Mouse (Mus musculus): ENCODE measurements around the gene Eepd1.

The Eepd1 gene

DNA sequence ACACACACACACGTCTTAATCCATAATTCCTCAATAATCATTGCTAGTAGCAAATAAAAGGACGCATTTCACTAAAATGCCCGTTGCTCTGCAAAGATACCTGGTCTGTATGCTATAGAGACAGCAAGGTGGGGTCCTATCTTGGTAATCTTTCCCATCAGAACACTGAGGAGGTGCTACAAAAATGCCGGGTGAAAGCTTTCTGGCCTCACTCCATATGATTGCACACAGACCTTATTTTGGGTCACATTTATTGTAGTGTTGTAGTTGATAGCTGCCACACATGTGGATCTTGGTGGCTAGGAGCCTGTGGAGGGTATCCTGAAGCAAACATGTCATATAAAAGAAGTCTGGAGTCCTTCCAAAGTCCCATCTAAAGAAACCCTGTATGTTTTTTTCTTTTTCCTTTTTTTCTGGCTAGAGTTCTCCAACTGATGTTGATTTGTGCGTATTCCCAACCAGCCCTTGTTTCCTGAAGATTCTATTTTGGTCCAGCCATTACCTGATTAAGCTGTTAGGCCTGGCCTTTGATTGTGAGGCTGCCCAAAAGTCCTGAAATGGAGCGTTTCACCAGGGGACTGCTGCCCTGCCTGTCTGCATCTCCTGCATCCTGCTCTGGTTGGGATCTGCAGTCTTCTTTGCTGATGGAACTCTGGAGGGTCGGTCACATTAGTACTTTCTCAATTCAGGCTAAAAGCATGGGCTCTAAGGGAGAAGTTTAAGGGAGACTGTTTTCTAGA, 8.0 kb downstream of the Eepd1 start:
- DNase-seq, result no peak

DNA sequence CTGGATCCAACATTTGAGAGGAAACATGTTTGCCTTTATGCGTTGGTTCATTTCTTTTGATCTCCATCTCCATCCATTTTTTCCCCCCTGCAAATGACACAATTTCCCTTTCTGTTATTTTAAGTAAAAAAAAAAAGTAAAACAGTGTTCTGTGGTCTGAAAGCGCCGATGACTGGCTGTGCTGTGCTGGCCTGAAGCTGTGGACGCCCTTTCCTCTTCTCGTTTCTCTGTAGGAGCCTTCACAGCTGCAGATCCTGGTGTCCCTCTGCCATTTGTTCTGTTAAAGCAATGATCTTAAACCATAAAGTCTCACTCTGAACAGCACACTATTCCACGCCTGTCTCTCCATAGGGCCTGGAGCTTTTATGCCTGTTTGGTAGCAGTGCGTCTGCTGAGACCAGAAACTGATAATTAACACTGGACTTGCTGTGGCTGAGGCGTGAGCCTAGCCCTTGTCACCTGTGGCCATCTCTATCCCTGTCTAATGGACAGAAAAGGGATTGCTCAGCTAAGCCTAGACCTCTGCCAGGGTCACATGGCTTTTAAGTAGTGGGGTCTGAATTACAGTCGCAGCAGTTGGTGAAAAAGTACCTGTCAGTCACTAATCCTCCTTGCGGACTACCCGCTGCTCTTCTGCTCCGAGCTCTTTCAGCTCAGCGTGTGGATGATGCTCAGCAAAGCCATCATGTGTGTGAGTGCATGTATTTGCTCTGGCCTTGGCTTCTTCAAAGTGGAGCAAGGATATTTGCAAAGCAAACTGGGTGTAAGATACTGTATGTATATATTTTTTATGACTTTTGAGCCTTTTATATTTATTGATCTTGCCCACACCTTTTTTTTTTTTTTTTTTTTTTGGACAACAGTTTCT, 9.2 kb downstream of the Eepd1 start:
- no peak for DNase-seq

DNA sequence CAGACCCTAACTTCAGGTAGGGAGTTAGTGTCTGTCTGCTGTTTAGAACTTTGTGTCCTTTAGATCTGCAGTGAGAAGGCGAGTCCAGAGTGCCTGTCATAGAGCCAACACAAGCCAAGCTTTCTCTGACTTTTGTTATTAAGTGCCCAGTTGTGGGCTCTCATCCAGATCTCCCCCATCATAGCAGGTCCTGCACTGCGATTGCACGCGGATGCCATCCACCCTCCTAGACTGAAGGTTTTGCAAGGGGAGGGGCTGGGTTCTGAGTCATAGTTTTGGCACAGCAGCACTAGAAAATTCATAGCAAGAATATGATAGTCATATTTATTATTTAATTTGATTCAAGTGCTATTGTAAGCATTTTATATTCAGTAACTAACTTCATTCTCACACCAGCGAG, 12.6 kb downstream of the Eepd1 start:
- DNase-seq, result no peak

DNA sequence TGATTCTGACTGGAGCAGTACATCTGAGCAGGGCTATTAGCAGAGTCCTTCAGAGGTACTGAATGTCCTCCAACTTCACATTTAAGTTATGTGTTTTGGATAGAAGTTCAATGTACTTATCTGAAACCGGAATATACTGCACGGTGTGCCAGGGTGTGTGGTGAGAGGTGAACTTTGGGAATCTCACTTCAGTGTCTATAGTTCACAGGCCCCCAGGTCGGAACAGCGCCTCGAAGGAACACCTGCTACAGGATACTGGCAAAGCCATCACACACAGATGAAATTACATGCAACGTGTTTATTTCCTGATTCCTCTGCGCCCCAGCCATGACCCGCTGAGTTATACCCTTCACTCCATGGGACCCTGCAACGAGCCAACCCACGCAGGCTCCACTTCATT, 14.3 kb downstream of the Eepd1 start:
- DNase-seq, result no peak

DNA sequence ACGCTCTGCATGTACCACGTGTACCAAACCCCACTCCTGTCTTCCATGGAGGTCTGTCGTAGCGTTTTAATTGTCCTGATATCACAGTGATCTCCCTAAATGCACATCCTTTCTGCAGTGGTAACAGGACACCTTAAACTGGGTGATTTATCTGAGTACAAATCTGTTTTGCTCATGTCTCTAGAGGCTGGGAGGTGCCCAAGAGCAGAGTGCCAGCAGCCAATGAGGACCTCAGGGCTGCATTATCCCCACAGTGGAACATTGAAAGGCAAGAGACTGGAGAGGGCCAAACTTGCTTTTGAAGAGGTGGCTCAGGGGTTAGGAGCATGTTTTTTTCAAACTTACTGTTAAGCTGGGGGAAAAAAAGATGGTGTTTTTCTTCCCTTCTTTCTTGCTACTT, 14.8 kb downstream of the Eepd1 start:
- no peak for DNase-seq

DNA sequence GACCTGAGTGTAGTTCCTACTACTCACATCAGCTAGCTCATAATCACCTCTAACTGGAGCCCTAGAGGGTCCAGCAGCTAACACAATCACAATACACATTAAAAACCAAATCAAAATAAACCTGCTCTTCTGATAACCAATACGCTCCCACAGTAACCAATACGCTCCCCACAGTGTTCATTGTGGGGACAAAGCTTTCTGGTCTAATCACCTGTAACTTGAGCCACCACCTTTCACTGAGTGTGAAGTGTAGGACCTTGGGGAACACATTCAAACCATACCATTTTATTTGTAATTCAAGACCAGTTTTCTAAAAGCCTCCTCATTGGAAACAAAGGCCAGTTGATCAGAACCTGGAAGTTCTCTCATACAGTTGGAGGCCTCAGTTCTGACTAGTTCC, 15.4 kb downstream of the Eepd1 start:
- no peak for DNase-seq

DNA sequence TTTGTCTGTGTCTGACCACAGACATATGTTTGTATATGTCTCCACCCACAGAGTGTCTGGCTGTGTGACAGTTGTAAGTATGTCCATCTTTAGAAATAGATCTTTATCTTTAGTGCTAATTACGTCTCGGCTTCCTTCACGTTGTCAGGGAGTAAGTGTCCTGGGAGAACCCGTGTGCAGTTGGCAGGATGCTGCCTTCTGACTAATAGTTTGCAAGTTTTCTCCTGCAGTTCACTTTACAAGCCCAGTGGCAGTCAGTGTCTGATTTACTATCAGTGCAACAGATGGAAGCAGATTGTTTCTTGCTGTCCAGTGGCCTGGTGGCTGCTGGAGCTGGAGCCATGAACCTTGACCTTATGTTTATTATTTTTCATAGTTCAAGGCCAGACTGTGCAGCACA, 17.4 kb downstream of the Eepd1 start:
- DNase-seq, result no peak

DNA sequence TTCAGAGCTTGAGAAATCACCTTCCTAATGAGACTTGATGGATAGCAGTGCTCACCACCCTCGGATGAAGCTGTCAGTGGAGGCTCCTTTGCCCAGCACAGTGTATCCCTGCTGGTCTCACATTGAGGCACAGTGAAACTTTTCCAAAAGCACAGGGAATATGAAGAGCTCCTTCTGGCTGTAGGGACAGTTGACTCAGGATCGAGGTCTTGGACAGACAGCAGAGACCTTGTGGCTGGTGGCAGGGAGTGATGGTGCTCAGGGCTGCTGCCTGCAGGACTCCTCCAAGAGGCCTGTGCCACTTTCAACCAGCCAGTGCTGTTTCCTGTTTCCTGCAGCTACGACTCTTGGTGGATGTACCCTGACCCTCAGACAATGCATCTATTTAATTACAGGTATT, 18.0 kb downstream of the Eepd1 start:
- DNase-seq, result no peak

DNA sequence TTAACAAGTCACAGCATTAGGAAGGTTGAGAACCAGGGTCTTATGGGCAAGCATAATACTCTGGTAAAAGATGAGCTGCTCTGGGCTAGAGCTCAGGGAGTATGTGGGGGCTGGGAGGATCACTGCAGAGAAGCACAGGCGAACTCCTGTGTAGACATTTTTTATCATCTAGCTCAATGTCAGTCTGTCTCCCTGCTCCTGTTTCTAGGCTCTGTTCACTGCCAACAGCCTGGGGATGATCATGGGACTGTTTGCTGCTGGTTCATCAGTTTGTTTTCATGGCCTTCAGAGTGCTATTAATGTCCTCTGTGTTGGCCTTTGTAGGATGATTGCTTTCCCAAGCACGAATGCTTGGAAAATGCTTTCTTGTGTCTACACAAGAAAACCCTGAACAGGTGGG, 18.7 kb downstream of the Eepd1 start:
- DNase-seq, result no peak

DNA sequence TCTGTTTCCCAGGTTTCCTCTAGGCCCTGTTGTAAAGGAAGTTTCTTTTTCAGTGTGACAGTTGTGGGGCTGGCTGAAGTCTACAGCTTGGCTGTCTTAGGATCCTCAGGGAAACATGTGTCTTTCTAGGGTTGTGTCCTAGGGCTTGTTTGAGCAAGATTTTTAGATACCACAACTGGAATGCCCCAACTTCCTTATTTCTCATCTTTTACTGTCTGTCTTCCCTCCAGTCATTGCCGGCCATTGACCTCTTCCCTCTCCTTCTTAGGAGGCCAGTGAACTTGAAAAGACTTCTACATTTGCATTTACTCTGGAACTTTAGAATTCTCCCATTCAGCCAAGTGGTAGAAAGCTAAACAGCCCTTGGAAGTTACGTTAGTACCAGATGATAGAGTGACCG, 27.5 kb downstream of the Eepd1 start:
- DNase-seq, result no peak

DNA sequence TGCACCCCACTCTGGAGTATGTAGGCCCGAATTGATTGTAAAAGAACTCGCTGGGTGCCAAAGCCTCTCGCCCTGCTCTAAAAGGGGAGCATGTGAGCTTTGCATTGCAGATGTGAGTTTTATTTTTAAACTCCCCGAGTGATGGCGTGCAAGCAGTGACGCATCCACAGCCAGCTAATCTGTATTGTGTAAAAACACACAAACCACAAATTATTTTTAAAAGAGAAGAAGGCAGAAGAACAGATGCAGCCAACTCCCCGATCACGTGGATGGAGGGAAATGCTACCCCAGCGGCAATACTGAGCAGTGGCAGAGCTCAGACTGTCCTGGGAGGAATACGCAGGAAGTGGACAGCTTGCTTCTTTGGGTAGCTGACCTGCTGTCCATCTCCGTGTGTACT, 29.2 kb downstream of the Eepd1 start:
- no peak for DNase-seq

DNA sequence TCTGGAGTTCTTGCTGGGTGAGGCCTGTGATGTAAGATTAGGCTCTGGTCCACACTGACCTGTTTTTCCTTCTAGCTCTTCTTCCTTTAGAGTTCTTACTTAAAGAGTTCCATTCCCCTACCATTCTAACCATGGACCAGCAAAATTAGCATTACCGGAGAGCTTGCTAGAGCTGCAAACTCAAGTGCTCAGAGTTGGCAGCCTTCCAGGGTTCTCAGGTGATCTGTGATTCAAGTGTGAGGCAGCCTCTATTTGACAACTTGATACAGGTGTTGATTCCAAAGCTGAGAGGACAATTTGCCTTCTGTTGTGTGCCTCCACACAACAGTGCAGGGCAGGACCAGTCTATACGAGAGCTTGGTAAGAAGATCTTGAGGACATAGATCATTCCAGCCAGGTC, 31.7 kb downstream of the Eepd1 start:
- peak; percentile 80 to 84 for DNase-seq

DNA sequence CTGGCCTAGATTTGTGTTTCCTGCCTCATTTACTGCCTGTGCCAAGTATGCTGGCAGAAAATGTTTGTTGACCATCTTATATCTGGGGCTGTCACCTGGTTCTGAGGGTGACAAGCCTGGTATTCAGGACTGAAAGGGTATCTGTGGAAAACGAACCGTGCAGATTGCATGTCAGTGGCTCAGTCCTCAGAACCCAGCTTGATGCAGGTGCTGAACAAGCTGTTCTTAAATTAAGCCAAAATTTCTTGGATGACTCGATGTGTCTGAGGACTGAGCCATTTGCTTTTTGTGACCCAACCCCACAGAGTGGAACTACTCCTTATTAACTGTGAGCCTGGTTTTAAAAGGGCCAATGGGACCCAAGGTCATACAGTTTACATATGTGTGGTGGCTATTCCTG, 32.2 kb downstream of the Eepd1 start:
- DNase-seq, result peak; percentile 76

DNA sequence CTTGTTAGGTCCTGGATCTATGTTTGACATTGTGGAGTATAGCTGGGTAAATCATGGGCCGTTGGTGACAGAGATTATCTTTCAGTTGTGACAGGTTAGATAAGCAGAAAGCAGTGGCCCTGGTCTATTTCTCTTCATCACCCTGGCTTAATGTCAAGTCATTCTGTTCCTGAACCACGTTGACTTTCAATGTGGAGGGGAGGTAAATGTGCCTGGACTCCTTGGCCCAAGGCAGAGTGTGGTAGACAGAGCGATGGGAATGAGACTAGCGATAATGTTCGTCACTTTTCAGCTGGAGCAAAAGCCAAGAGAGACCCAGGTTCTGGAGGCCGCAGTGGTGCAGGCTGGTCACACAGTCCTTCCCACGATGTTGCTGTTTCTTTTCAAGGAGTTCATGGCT, 35.3 kb downstream of the Eepd1 start:
- DNase-seq, result no peak

DNA sequence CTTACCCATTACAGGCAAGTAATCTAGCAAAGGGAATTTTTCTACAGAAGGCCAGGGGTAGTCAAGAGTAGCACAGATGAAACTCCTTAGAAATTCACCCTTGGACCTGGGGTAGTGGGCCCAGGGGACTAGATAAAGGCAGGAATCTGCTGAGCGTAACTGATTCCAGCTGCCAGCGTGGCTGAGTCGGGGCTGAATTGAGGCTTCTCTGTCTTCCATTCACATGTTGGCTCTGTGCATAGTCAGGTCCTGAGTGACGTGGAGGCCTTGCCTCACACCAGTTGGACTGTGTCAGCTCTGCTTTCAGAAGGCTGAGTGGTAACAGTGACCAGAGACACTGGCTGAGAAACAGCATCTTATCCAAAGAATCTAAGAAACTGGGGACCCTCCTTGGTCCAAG, 36.6 kb downstream of the Eepd1 start:
- no peak for DNase-seq

DNA sequence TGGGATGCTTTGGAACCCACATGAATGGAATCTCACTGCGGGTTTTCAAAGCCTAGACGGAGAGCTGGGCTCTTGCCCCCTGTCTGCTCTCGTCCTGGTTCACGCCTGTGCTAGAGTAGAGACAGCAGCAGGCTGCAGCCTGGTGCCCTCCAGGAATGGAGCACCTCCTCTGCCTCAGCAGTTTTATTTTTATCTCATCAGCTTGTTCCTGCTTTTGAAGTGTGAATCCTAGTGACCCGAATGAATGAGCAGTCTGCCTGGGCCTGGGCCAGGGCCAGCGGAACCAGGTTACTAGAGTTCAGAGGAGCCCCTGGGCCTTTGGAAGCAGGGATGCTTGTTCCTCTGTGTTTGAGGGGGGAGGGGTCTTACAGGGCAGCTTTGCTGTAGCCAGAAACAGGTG, 37.8 kb downstream of the Eepd1 start:
- DNase-seq, result peak; percentile 65 to 70

DNA sequence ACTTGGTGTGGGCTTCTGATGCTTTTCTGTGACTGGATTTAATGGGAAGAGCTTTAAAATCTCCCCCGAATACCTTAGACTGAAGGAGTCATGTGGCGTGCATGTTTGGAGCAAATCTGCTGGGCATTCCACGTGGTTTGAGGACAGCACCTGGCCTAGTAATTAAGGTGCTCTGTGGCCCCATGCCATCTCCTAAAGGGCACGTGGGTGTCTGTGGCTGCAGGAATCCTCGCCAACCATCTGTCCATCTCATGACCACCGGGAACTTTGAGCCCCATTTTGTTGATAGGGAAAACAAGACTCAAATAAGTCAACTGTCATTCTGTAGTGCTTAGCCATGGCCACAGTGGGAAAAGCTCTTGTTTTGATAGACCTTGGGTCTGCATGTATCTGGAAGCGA, 39.5 kb downstream of the Eepd1 start:
- DNase-seq, result peak; percentile 45 to 52

DNA sequence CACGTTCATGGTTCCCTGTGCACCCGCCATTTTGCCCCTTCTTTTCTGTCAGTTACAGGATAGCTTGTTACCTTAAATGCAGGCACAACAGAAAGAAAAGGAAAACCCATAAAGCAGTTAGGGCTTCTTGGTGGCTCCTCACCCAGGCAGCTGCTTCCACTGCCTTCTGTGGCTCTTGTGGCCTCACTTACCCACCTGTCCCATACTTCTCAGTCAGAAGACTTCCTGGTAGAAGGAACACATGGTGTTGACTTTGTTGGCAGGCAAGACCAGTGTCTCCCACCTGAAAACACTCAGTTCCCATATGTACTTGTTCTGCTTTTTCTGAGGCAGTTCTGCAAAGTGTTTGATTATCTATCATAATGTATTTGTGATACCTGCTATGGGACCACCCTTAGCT, 40.5 kb downstream of the Eepd1 start:
- DNase-seq, result no peak

DNA sequence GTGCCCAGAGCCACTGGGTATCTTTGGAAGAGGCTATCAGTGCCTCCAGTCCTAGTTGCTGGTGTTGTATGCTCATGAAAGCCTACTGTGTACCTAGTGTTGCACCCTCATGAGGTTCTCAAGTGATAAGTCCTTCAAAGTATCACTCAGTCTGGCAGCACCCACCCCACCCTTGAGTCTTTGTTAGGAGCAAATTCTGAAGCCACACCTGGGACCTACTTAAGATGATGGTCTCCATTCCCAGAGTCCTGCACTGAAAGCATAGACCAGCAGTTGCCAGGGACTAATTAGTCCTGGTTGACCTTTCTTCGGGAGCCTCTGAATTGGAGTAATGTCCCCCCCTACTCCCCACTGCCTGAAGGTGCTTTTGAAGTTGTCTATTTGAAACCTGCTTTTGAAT, 45.2 kb downstream of the Eepd1 start:
- no peak for DNase-seq

DNA sequence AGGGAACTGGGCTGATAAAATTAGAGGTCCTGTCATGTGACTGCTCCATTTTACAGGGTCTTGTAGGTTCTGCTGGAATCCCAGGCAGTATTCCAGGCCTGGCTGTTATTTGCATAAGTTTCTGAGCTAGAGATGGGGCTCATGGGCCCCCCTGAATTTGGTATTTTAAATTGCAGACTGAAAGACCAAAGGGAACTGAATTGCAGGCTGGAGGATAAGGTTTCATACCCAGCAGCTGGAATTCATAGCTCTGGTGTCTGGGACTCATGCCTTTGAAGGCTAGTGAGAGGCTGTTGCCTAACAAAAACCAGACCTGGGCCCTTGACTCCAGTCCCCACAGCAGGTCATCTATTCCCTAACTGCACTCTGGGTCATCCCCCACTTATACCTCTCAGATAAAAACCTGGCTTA, 45.6 kb downstream of the Eepd1 start:
- DNase-seq, result no peak

DNA sequence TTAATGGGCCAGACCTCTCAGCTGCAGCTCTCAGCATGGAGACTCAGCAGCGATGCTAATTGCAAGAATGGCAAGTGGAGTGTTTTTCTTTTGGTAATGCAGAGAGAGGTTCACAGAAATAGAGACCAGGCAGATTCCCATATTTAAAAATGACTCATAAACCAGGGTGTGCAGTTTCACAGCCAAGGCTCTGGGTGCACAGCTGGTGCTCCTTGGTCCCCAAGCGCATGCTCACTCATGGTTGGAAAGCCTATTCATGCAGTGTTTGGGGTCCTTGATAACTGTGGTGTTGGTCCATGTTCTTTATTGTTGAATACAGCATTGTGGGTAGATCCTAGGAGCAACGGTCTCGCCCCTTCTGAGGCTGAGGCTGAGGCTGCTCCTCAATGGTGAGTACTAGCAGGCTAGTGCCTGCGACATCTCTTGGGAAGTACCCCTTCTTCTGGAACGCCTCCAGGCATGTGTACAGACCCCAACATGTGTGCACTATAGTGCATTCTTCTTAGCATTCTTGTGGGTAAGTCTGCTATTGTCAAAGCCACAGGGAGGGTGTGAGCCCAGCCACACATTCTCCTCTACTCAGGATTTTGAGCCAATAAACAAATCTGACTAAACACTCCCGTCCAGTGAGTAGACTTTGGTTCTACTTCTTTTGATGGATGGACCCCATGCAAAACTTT, 46.2 kb downstream of the Eepd1 start:
- DNase-seq, result no peak

DNA sequence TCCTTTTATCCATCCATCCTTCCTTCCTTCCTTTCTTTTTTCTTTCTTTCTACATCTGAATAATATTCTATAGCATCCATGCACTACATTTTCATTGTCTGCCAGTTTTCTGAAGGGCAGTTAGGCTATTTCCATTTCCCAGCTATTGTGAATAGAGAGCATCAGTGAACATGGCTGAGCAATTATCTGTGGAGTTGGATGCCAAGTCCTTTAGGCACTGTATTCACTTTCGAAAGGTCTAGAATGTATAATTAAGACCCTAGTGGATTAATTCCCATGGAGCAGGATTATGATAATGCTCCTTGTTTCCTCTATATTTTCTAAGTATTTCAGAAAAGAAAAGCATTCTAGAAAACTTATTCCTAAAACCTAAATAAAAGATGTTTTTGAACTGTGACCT, 50.3 kb downstream of the Eepd1 start:
- no peak for DNase-seq

DNA sequence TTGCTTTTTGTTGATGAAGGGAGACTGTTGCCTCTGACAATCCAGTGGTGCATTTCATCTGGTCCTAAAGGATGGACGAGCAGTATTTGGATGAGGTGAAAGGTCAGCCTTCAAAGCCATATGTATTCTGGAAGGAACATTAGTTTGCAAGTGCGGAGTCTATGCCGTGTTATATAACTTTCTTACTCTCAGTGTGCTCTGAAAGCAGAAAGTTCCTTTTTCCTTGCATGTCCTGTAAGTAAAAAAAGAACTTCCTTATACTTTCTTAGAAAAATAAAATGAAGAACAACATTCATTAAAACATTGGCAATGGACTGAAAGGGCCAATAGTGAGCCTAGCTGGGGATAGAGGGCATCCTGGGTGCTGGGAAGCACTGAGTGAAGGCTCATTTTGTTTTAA, 50.8 kb downstream of the Eepd1 start:
- DNase-seq, result no peak

DNA sequence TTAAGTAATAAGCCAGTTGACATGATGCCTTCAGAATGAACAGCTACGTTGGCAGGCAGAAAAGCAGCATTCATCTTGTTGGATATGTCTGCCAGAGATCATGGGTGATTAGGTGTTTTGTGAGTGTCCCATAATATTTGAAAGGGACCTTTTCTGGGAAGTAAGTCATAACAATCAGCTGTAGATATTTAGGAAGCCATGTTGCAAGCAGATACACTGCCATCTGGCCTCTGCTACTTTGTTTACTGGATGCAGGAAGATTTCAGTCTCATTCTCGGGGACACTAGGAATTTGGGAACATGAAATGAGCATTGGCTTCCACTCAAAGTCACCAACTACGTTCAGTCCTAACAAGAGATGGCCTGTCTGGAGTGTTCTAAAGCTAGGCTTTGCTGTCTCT, 54.1 kb downstream of the Eepd1 start:
- no peak for DNase-seq
